Mouse (Mus musculus): ENCODE data around the gene Smyd3. TPM values are rescaled to one million over a fixed set of nuclear protein-coding genes. Genes with fewer than 3 reads are reported as not detected.

The Smyd3 gene
- polyA plus RNA-seq, 1 experiment from 2014 or later, result 5.8 TPM

DNA sequence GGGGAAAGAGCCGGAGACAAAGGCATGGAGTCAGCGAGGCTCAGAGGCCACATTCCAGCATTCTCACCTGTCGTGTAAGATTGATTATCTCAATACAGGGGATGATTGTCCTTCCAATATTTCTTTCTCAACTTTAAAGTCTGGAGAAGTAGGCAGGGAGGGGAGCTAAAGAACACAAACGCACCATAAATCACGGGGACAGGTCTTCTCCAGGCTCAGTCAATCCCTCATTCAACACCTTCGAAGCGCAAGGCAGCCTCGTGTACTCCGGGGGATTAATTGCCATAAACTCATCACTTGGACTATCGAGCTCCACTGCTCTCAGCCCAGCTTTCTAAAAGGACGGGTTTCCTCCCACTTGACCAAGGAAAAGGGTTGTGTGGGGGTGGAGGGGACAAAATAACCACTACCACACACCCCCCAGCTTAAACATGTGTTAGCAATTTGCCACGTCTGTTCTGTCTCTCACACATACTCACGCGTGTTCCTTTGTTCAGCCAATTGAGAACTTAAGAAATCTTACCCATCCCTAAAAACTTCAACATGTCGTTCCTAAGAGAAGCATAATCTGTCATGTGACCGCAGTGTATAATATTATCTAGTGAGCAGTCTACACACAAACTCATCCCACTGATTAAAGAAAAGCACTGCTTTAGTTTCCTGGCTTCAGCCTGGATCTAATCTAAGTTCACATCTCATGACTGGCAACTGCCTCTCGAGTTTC lies 43.8 kb downstream of the Smyd3 start:
- peak; percentile 47 for ATAC-seq
- no peaks in the 10 kb centered on the region for H3K9me3 ChIP-seq (ENCODE audit: low read length)

GRCm38 (mm10) chr1:179467970-179468369 lies 49.9 kb downstream of the Smyd3 start:
- TF ChIP-seq EP300 (IDR thresholded peaks at IDR 0.05), result no peak
- no peak for TF ChIP-seq CTCF (IDR thresholded peaks at IDR 0.05)
- WGBS, result 71% methylated on average over 8 of the region's 8 CpGs
- ATAC-seq (no peak), DNase-seq (ENCODE audit: low spot score) (no peak)
- Histone ChIP-seq H3K36me3 (ENCODE audit: insufficient read depth, low read length) (no peaks in the 10 kb centered on the region), H3K9ac (replicated peaks; ENCODE audit: low read depth) (no peak overlapping the region), H3K27me3 (replicated peaks; ENCODE audit: insufficient read depth, low read length) (no peaks in the 10 kb centered on the region), H3K4me3 (ENCODE audit: low read depth, low read length) (no peak overlapping the region), H3K4me1 (ENCODE audit: insufficient read depth, low read depth, low read length) (no peaks in the 10 kb centered on the region), H3K4me2 (replicated peaks; ENCODE audit: low read depth, low read length) (no peak overlapping the region), H3K9me3 (ENCODE audit: low read length) (no peaks in the 10 kb centered on the region), H3K27ac (ENCODE audit: low read length) (no peak overlapping the region)

More for the DNA sequence above, 43.8 kb downstream of the Smyd3 start:
- Histone ChIP-seq H3K27ac (ENCODE audit: low read length) (no peak overlapping the region), H3K4me3 (ENCODE audit: low read depth, low read length) (no peak overlapping the region), H3K4me2 (replicated peaks; ENCODE audit: low read depth, low read length) (no peak overlapping the region), H3K27me3 (replicated peaks; ENCODE audit: insufficient read depth, low read length) (no peaks in the 10 kb centered on the region), H3K36me3 (ENCODE audit: insufficient read depth, low read length) (no peaks in the 10 kb centered on the region), H3K9ac (replicated peaks; ENCODE audit: low read depth) (no peak overlapping the region), H3K4me1 (ENCODE audit: insufficient read depth, low read depth, low read length) (no peaks in the 10 kb centered on the region)
- DNase-seq (ENCODE audit: low spot score), result peak; percentile 49
- TF ChIP-seq CTCF (IDR thresholded peaks at IDR 0.05) (no peak), EP300 (IDR thresholded peaks at IDR 0.05) (no peak)
- WGBS, result 50% methylated on average over 17 of the region's 17 CpGs

DNA sequence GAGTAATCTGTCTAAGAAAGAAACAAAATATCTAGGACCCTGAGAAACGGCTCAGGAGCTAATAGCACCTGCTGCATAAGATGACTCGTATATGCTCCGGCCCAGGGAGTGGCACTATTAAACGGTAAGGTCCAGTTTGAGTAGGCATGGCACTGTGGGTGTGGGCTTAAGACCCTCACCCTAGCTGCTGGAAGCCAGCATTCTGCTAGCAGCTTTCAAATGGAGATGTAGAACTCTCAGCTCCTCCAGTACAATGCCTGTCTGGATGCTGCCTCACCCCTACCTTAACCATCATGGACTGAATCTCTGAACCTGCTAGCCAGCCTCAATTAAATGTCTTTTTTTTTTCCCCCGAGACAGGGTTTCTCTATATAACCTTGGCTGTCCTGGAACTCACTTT lies 55.5 kb downstream of the Smyd3 start:
- WGBS, result 80% methylated on average over 5 of the region's 5 CpGs
- ATAC-seq (no peak), DNase-seq (ENCODE audit: low spot score) (no peak)
- Histone ChIP-seq H3K4me3 (ENCODE audit: low read depth, low read length) (no peak overlapping the region), H3K4me2 (replicated peaks; ENCODE audit: low read depth, low read length) (no peak overlapping the region), H3K9me3 (ENCODE audit: low read length) (no peaks in the 10 kb centered on the region), H3K36me3 (ENCODE audit: insufficient read depth, low read length) (no peaks in the 10 kb centered on the region), H3K27me3 (replicated peaks; ENCODE audit: insufficient read depth, low read length) (no peaks in the 10 kb centered on the region), H3K9ac (replicated peaks; ENCODE audit: low read depth) (no peak overlapping the region), H3K4me1 (ENCODE audit: insufficient read depth, low read depth, low read length) (no peaks in the 10 kb centered on the region), H3K27ac (ENCODE audit: low read length) (no peak overlapping the region)
- no peak for TF ChIP-seq CTCF (IDR thresholded peaks at IDR 0.05)
- no peak for TF ChIP-seq EP300 (IDR thresholded peaks at IDR 0.05)

- DNase-seq (ENCODE audit: low spot score), result no peak
- no peaks in the 10 kb centered on the region for H3K9me3 ChIP-seq (ENCODE audit: low read length)
- no peak for TF ChIP-seq EP300 (IDR thresholded peaks at IDR 0.05)
- TF ChIP-seq CTCF (IDR thresholded peaks at IDR 0.05), result no peak
- no peak for ATAC-seq
- H3K27ac ChIP-seq (ENCODE audit: low read length), result no peak overlapping the region
- H3K4me3 ChIP-seq (ENCODE audit: low read depth, low read length), result no peak overlapping the region
- no peak overlapping the region for H3K9ac ChIP-seq (replicated peaks; ENCODE audit: low read depth)
- 76% methylated on average over 22 of the region's 22 CpGs for WGBS
- no peaks in the 10 kb centered on the region for H3K4me1 ChIP-seq (ENCODE audit: insufficient read depth, low read depth, low read length)
- H3K36me3 ChIP-seq (ENCODE audit: insufficient read depth, low read length), result no peaks in the 10 kb centered on the region
- H3K27me3 ChIP-seq (replicated peaks; ENCODE audit: insufficient read depth, low read length), result no peaks in the 10 kb centered on the region
- H3K4me2 ChIP-seq (replicated peaks; ENCODE audit: low read depth, low read length), result no peak overlapping the region
Measured at GRCm38 (mm10) chr1:179461019-179461814, 56.6 kb downstream of the Smyd3 start.

DNA sequence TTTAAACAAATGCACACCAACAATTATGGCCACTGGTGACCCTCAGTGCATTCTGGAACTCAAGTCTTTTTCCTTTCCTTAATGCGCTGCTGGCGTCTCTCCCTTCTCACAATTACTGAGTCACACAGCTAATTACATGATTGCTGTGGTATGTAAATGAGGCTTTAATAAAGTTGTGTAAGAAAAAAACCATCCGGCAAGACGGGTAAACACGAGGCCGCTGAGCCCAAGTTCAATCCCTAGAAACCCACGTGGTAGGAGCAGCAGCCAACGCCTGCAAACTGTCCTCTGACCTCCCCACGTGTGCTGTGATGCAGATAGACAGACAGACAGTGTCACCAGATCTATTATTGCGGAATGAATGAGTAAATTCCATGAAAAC lies 58.9 kb downstream of the Smyd3 start:
- peak overlapping the region; percentile 15; the same call in 1 of the 2 replicates for H3K27ac ChIP-seq (ENCODE audit: low read length)
- no peak for TF ChIP-seq CTCF (IDR thresholded peaks at IDR 0.05)
- TF ChIP-seq EP300 (IDR thresholded peaks at IDR 0.05), result 0 out of 2 replicates have a peak, but pooled peaks have one; percentile 5
- H3K9me3 ChIP-seq (ENCODE audit: low read length), result no peaks in the 10 kb centered on the region
- DNase-seq (ENCODE audit: low spot score), result peak; percentile 74
- WGBS, result 54% methylated on average over 10 of the region's 10 CpGs
- ATAC-seq, result peak; percentile 80
- no peak overlapping the region for H3K9ac ChIP-seq (replicated peaks; ENCODE audit: low read depth)
- H3K4me1 ChIP-seq (ENCODE audit: insufficient read depth, low read depth, low read length), result 0 out of 2 replicates have a peak, but pooled peaks cover 3% of the 10 kb centered on the region
- H3K27me3 ChIP-seq (replicated peaks; ENCODE audit: insufficient read depth, low read length), result no peaks in the 10 kb centered on the region
- H3K36me3 ChIP-seq (ENCODE audit: insufficient read depth, low read length), result no peaks in the 10 kb centered on the region
- H3K4me3 ChIP-seq (ENCODE audit: low read depth, low read length), result no peak overlapping the region
- no peak overlapping the region for H3K4me2 ChIP-seq (replicated peaks; ENCODE audit: low read depth, low read length)

- Histone ChIP-seq H3K4me3 (ENCODE audit: low read depth, low read length) (no peak overlapping the region), H3K9me3 (ENCODE audit: low read length) (no peaks in the 10 kb centered on the region), H3K27me3 (replicated peaks; ENCODE audit: insufficient read depth, low read length) (no peaks in the 10 kb centered on the region), H3K4me1 (ENCODE audit: insufficient read depth, low read depth, low read length) (0 out of 2 replicates have a peak, but pooled peaks cover 3% of the 10 kb centered on the region), H3K4me2 (replicated peaks; ENCODE audit: low read depth, low read length) (no peak overlapping the region), H3K9ac (replicated peaks; ENCODE audit: low read depth) (no peak overlapping the region), H3K36me3 (ENCODE audit: insufficient read depth, low read length) (no peaks in the 10 kb centered on the region), H3K27ac (ENCODE audit: low read length) (peak overlapping the region; percentile 15; the same call in 1 of the 2 replicates)
- WGBS, result 40% methylated on average over 9 of the region's 9 CpGs
- DNase-seq (ENCODE audit: low spot score) (peak; percentile 91), ATAC-seq (peak; percentile 90)
- TF ChIP-seq EP300 (IDR thresholded peaks at IDR 0.05) (peak; percentile 37; the same call in 1 of the 2 replicates), CTCF (IDR thresholded peaks at IDR 0.05) (no peak)
Measured at GRCm38 (mm10) chr1:179458236-179458986, 59.4 kb downstream of the Smyd3 start.
